Mouse (Mus musculus) ovary, postnatal 36 days (tissue): ENCODE measurements at regions not wholly inside any gene's neighbourhood (a gene's known extent, or its start where the extent isn't known, plus 50 kb on each side); places are given as distances from the start of the nearest gene placed in this dataset.

Experiments used
- DNase-seq: peaks from one replicate; pipeline ENCODE4 v3.0.0; 2022; ENCODE audit warnings: low spot score, mixed read lengths

- no peak for DNase-seq
Measured at GRCm38 (mm10) chr13:48094275-48095035, 166.6 kb upstream of the Id4 start.

DNA sequence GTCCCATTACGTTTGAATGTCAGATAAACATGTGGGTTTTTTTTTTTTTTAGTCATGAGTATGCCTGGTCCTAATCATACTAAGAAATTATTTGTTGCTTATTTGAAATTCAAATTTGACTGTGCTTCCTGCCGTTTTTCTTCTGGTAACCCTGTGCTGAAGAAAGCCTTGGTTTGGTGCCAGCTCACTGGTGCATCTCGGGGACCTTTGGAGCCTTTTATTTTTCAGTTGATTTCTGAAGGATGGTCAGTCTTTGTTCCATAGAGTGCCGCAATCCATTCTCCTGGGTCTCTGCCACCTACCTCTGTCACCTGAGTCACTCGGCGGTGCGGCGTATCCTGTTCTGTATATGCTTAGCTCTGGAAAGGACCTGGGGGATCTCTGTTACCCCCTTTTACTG is 158.9 kb upstream of the Id4 start:
- DNase-seq: no peak

DNA sequence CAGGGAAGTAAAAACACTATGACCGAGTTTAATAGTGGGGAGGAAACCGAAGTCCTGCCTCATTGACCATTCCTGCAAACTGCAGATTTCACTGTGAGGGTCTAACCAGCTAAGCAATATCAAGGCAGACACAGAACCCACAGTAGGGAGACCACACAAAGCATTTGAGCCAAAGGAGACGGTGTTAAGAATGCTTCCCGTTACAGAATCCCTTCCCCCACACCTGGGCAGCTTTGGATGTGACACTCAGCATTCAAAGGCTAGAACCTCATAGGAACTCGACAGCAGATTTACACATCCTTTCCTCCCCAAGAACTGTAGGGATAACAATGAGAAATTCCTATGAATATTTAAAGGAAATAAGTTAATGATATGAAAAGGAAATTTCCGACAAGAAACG is 158.5 kb upstream of the Id4 start:
- DNase-seq: no peak

GRCm38 (mm10) chr13:48104766-48105165 is 156.3 kb upstream of the Id4 start:
- no peak for DNase-seq

GRCm38 (mm10) chr13:48106946-48107345 is 154.1 kb upstream of the Id4 start:
- DNase-seq: no peak

GRCm38 (mm10) chr13:48115890-48116289 is 145.1 kb upstream of the Id4 start:
- no peak for DNase-seq

DNA sequence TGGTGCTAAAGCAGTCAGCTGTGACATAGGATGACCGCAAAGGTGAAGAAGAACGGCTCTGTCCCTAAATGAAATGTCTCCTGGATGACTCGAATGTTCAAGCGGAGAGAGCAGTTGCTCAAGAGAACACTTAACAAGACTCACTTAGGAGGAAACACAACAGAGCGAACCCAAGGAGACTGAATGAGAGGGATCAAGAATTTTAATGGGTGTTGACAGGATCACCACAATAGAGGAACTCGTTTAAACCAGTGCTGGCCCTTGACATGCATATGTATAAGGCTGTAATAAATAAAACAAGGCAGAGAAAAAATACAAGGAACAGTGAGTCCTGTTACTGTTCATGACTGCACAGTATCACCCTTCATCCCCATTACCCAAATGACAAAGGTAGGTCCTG is 134.4 kb upstream of the Id4 start:
- no peak for DNase-seq

GRCm38 (mm10) chr13:48130724-48131123 is 130.3 kb upstream of the Id4 start:
- peak; percentile 69 for DNase-seq

DNA sequence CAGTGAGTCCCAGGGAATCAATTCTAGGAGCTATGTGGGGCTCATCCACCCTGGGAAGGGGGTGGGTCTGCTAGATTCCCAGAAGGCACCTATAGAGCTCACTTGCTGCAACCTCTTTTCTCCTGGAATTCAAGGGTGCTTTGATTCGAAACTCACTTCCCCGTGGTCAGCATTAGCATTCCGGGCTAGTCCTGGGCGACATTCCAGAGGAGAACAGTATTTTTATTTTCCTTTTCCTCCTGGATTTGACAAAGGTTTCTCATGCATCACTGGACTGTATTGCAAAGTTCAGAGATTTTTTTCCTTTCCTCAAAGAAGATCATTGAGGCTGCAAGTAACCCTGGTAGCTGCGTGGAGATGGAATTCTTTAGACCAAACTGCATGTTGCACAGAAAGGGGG is 129.3 kb upstream of the Id4 start:
- no peak for DNase-seq

- no peak for DNase-seq
Measured at GRCm38 (mm10) chr13:48145976-48146375, 115.1 kb upstream of the Id4 start.

DNA sequence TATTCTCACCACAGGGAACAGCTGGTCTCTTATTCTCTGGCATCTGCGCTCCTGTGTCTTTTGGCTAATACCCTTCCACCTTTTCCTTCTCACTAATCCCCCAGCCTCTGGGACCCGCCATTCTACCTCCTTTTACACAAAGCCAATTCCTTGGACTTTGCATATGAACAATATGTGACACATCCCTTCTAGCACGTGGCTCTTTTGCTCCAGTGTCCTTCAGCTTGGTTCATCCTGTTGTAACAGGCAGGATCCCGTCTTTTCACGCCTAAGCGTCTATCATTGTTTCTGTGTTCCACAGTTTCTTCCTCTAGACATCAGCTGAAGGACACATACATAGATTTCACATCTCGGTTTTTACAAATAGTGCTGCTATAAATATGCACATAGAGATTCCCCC is 114.0 kb upstream of the Id4 start:
- no peak for DNase-seq

DNA sequence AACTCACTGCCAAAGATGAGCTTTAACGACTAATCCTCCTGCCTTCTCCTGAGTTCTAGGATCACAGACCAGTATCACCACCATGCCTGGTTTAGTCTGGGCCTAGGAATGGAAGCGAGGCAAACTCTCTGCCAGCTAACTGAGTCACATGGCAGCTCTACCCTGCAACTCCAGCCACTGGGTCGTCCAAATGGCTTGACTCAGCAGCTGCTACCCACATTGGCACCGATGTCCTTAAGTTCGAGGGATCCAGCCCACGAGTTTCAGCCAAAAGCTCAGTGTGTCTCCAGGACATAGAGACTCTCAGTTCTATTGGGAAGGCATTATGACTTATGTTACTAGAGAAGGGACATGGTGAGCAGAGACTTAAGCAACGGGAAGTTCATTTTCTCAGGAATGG is 107.8 kb upstream of the Id4 start:
- DNase-seq: no peak

DNA sequence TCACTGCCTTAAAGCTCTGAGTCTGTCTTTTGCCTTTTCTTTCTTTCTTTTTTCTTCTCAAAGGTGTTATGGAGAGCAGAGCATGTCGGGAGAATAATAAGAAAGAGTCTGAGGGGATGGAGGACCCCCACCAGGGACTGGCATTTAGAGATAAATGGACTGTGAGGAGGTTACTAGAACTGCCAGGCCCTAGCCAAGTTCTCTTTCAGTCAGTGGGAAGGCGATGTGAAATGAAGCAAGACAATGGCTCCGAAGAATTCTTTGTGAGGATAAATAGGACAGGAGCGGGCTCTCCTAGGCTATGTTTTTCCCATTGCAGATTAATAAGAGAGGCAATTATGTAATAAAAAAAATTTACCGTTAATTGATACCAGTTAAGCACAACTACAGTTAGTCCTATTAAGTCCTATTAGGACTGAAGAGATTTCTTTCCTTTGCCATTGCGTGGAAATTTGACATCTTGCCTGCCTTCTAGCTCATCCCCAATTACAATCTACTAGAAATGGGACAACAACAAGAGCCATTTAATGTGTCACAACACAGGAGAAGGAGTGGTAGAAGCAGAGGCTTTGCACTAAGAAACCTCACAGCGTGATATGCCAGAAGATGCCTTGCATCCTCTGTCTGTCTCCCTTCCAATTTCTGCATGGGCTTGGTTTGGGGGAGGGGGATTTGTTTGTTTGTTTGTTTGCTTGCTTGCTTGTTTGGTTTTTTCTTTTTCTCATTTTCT is 107.2 kb upstream of the Id4 start:
- DNase-seq: no peak

- DNase-seq: no peak
Measured at GRCm38 (mm10) chr13:48154414-48155105, 106.5 kb upstream of the Id4 start.

DNA sequence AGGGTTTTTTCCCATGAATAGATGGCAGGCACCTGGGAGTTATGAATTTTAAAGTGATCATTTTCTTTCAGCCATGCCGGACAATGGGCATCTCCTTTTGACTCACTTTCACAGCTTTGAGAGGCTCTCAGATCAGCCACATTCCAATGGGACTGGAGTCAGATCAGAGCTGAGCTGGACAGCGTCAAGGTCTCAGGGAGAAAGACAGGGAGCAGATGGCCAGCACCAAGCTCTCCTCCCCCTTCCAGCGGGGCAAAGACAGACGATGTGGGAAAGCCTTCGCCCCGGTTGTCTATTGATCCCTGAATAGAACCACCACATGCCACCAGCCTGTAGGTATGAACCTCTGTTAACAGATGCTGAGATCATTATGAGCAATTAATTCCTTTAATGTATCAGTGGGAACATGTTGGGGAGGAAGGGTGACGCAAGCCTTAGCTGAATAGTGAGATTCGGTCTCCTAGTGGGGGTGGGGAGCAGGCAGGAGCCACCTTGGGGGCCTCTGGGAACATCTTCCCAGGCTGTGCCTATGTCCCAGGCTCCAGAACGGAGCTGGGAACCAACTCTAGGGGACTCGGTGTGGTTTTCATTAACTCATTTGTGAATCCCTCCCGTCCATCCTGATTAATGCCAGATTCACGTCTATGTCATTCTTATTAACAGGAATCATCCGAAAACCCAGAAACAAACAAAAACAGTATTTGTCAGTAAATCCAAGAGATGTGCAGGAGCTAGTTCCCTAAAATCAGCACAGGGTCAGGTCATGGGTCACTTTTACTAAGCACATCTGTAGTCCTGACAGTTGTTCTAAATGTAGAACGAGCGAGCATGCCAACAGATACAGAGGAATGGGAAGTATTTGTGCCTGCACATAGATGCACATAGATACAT is 101.8 kb upstream of the Id4 start:
- no peak for DNase-seq

GRCm38 (mm10) chr13:48160161-48160560 is 100.9 kb upstream of the Id4 start:
- no peak for DNase-seq

DNA sequence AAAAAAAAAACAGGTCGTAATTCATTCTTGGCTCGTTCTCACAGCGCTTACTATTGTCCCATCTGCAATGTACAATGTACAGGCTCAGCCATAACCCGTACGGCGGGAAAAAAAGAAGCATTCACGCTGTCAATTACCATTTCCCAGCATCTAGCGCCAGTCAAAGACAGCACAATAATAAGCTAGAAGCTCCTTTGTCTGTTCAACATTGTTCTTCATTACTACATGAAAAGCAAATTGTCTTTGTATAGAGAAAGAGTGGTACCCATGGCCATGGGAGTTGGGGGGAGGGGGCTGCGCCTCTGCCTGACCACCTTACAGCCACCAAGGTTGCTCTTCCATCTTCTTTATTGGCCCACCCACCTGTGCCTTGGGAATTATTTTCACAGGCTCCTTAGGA is 99.7 kb upstream of the Id4 start:
- DNase-seq: no peak

- DNase-seq: no peak
Measured at GRCm38 (mm10) chr13:48164586-48164985, 96.4 kb upstream of the Id4 start.

- no peak for DNase-seq
Measured at GRCm38 (mm10) chr13:48165838-48166237, 95.2 kb upstream of the Id4 start.

DNA sequence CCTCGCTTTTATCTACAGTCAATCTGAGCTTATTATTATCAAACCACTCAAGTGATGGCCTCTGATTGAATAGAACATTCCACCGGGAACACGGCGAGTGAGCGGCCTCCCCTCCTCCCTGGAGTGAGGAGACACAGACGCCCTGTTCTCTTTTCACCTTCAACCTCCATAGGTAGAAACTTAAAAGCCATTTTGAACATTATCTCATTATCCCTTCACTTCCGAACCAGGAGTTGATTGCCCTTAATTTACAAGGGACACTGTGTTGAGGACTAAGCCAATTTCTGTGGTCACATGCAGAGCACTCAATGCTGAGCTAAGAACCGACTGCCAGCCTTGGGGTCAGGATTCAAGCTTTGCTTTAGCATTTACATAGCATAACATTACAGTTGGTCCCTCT is 93.1 kb upstream of the Id4 start:
- DNase-seq: no peak

DNA sequence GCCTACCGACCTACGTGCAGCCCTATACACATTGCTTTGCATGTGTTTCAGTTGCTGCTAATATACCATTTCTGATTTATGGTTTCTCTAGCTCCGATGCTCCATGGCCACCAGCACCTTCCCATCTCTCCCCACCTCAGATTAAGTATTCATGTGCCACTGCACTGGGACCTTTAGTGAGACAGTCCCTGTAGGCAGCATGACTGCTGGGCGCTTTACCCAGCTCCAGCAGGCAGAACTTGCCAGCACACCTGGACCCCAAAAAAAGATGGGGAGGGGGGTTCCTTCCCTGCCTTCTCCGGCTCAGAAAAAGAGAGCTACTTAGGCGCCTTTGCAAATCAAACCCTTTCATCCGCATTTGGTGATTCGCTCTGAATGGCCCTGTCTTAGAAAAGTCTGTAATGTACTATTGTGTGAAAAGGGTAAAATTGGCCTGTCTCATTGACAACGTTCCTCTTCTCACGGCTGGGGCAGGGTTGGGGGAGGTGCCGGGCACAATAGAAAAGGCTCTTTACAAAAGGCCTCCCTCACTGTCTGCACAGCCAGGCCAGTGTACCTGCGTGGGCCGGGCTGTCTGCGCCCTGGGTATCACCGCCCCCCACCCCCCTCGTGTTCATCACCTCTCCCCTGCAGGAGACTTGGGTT is 89.6 kb upstream of the Id4 start:
- peak; percentile 6 for DNase-seq

- DNase-seq: no peak
Measured at GRCm38 (mm10) chr13:48171994-48172393, 89.0 kb upstream of the Id4 start.
